Mouse (Mus musculus) erythroblast, adult 5-6 weeks (primary cell): ENCODE results near the gene Dnaja3. TPM values are rescaled to one million over a fixed set of nuclear protein-coding genes. Genes with fewer than 3 reads are reported as not detected.

Source experiments
- ATAC-seq: replicated peaks from 2 replicates; pipeline ENCODE4 v1.8.0; 2016; ENCODE audit warnings: moderate number of reproducible peaks, mild to moderate bottlenecking, moderate TSS enrichment, inconsistent platforms; ENCODE audit not compliant: poor library complexity, low FRiP score, severe bottlenecking
- total RNA-seq, 2 experiments: library from RNA; stranded (forward) in 1 of 2; stranded (reverse) in 1 of 2; fragments of 150-400 nt in 1 of 2; fragments of 200-764, 138-1000 nt in 1 of 2; gene quantifications; 2 replicates each; pipeline versions ENCODE4 v1.2.3 to v1.2.4; 2015 to 2017; ENCODE audit warnings: low replicate concordance in 2 of 2

Gene Dnaja3
- total RNA-seq, 2 experiments from 2014 or later, result 4.8 to 9.5 TPM

DNA sequence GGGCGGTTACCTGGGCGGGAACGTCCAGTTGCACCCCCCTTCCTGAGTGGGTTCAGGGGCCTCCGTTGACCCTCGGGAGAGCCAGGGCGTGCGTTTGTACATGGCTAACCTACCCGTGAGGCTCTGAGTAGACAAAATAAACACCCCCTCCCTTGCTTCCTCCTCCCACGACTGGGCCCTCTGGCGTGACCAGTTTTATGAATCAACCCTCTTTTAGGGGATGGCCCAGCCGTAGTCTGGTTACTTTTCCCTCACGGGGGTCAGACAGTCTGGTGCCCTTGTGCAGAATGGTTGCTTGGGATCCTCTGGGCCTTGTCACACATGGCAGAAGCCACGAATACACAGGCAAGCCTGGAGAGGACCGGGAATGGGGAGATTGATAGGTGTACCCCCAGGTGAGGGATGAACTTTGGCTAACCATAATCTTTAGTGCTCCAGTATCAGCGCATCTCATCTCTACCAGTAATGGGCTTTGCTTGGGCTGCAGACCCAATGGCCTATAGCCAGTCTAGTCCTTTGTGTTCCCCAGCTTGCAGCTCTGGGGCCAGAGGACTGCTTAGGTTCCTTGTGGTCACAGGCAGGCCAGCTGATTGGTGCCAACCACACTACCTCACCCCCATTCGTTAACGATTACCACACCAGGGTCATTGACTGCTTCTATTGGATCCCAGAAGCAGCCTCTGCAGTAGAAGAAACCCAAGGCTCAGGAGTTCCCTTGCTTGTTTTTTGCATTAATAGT is 647 bp downstream of the Dnaja3 start:
- ATAC-seq, result no peak

DNA sequence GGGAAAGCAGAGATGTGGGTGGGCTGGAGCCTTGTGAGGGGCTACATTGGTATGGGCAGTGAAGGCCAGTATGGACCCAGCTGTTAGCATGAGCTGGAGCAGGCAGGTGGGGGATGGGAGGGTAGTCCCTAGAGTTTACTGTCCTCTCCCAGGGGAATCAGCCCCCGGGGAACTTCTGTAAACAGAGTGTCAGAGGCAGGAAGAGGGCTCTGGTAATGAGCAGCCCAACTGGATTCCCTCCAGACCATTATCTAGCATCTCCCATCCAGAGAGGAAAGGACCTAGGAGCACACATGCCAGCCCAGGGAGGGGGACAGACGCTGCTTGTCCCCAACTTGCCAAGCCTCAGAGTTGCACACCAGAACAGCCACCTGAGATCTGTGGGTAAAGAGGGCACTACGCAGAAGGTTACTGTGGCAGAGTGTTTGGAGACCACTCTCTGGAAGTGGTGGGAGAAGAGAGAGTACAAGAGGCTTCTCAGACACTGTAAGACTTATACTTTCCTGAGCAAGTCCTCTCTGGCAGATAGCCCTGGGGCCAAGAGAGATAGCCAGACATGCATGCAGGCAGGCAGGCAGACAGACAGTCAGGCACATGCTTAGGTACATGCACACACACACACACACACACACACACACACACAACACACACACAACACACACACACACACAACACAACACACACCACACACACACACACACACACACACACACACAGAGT is 1.5 kb downstream of the Dnaja3 start:
- no peak for ATAC-seq

DNA sequence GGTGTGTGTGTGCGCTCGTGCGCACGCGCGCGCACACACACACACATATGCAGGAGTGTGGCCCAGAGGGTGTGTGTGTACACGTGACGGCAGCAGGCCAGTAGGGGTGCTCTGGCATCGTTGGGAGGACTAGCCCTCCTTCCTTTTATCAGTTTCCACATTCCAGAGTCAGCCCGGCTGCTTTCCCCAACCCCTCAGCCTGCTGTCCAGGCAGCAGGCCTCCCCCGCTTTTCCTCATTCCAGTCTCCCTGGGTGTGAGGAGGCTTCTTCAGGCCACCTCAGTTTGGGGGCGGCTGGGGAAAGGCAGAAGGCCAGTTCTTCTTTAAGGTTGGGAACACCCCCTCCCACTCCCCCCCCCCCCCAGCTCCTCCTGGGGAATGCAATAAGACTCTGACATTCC is 2.4 kb downstream of the Dnaja3 start:
- no peak for ATAC-seq

DNA sequence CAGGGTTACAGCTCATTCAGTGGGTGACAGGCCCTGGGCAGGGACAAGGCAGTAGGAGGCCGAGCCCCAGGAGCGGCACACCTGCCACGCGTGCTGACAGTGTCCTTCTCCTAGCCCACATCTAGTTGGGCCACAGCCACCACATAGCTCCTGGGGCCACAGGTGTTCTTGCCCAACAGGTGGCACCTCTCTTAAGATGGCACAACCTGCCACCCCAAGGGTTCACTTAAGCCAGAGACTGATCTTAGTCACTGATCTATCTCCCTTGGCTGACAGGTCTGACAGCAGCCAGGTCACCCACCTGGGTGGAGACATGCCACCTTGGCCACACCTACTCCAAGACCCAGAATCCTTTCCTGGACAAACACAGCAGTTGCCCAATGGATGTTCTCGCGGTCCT is 3.1 kb downstream of the Dnaja3 start:
- ATAC-seq, result no peak

DNA sequence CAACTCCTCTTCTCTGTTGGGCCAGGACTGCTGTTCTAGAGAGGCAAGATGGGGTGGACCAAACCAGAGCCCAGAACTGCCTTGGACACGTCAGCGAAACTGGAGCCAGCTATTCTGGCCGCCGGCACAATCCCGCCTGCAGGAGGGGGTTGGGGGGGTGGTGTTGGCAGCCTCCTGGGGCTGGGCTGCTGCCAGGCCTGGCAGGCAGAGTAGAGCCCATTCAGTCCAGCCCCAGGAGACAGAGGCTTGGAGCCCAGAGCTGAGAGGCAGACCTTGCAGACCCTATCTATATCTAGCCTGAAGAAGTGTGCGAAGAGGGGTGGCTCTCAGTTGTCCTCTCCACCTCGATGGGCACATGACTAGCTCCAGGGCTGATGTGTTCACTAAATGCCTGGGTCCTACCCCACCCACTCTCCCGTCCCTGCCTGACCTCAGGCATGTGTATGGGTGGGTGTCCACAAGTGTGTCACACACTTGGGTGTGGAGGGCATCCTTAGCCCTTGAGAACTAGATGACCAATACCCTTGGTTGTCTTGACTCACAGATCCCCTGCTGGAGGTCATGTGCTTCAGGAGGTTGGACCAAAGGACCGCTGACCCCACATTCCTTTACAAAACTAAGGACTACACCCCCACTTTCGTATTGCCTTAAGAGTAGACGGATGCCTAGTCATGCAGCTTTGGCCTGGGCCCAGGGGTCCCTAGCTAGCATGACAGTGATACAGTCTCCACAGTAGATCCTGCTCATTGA is 4.1 kb downstream of the Dnaja3 start:
- no peak for ATAC-seq

DNA sequence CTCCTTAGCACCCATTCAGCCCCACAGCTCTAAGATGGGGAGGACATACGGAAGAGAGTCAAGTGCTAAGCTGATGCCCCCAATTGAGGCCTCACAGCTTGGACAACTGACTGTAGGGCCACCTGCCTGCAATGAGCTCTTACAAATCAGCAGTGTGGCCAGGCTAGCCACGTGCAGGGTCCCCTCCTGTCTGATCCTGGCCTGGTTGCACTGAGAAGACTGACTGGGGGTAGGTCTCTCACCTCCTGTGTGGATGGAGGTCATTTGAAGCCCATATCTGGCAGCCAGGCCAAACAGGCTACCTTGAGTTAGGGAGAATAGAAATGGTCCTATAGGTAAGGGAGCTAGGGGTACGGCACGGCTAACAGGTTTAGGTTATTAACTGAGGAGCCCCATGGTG is 6.1 kb downstream of the Dnaja3 start:
- no peak for ATAC-seq

DNA sequence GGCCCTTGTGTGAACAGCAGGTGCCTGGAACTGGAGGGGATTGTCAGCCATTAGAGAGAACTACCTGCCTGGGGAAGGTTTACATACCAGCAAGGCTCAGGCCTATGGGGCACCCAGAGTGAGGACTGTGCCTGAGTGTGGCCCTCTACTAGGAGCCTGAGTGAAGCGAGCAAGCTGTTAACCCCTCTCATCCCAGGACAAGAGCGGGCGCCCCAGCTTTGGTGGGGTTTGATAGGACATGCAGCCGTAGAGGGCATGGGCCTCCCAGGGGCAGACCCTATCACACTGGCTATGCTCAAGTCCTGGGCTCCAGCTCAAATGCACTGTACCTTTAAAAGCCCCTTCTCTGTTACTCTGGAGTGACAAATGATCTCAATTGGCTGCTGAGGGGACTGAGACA is 7.0 kb downstream of the Dnaja3 start:
- no peak for ATAC-seq

DNA sequence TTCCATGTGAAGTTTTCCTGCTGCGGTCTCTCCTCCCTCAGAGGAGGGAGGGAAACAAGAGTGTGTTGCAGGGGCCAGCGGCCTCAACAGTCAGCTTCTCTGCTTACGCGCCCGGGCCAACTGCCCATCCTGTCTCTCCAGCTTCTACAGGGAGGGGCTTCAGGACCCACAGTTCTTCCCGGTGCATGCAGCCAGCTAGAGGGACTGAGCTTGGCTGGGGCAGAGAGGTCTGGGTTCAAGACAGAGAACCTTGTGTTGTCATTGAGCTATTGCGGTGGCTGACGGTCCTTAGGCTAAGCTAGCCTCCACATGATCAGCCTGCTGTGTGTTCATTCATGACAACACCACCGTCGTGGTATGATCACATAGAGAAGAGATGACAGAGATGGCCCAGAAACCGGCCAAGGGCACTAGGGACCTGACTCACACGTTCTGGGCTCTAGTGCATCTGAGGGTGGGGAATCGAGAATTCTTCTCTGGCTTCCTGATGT is 7.9 kb downstream of the Dnaja3 start:
- ATAC-seq, result no peak

DNA sequence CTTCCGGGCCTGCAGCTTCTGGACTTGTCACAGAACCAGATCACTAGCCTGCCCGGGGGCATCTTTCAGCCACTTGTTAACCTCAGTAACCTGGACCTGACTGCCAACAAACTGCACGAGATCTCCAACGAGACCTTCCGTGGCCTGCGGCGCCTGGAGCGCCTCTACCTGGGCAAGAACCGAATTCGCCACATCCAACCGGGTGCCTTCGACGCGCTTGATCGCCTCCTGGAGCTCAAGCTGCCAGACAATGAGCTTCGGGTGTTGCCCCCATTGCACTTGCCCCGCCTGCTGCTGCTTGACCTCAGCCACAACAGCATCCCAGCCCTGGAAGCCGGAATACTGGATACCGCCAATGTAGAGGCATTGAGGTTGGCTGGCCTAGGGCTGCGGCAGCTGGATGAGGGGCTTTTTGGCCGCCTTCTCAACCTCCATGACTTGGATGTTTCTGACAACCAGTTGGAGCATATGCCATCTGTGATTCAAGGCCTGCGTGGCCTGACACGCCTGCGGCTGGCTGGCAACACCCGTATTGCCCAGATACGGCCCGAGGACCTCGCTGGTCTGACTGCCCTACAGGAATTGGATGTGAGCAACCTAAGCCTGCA is 8.7 kb downstream of the Dnaja3 start:
- no peak for ATAC-seq

DNA sequence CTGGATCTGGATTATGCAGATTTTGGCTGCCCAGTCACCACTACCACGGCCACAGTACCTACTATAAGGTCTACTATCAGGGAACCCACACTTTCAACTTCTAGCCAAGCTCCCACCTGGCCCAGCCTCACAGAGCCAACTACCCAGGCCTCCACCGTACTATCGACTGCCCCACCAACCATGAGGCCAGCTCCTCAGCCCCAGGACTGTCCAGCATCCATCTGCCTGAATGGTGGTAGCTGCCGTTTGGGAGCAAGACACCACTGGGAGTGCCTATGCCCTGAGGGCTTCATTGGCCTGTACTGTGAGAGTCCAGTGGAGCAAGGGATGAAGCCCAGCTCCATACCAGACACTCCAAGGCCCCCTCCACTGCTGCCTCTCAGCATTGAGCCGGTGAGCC is 9.4 kb downstream of the Dnaja3 start:
- no peak for ATAC-seq

DNA sequence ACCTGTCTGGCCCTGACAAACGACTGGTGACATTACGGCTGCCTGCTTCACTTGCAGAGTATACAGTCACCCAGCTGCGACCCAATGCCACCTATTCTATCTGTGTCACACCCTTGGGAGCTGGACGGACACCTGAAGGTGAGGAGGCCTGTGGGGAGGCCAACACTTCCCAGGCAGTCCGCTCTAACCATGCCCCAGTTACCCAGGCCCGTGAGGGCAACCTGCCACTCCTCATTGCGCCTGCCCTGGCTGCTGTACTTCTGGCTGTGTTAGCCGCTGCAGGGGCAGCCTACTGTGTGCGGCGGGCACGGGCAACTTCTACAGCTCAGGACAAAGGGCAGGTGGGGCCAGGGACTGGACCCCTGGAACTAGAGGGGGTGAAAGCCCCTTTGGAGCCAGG is 9.9 kb downstream of the Dnaja3 start:
- ATAC-seq, result no peak

DNA sequence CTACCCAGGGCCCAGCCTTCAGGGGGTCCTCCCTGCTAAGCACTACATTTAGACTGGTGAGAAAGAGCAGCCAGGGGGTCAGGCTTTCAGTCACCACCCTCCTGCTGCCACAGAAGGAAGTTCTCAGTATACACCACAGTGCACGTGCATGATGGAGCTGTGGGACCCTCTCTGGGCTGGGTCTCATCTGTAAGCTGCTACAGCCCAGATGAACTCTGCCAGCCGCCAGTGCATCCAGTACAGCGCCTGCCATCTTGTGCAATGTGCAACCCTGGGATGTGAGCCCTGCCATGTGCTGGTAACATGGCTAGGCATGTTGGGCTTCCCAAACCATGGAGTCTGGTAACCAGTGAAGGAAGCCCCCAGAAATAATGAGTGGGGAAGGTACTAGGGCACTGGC is 10.4 kb downstream of the Dnaja3 start:
- ATAC-seq, result no peak

DNA sequence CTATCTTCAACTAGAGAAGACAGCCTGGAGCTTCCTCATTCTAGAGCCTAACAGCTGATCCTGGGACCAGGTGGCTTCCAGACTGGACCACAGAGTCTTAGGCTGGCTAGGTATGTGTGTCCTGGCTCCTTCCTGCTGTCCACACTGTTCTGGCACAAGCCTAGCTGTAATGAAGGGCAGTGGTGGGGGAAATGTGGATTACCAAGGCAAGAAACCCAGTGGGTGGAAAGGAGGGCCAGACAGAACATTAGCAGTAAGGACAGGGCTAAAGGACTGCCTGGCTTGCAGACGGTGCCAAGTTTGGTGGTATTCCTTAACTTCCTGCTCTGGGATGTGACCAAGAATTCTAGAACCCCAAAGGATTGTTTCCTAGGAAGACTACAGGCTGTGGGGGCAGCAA is 11.3 kb downstream of the Dnaja3 start:
- no peak for ATAC-seq

DNA sequence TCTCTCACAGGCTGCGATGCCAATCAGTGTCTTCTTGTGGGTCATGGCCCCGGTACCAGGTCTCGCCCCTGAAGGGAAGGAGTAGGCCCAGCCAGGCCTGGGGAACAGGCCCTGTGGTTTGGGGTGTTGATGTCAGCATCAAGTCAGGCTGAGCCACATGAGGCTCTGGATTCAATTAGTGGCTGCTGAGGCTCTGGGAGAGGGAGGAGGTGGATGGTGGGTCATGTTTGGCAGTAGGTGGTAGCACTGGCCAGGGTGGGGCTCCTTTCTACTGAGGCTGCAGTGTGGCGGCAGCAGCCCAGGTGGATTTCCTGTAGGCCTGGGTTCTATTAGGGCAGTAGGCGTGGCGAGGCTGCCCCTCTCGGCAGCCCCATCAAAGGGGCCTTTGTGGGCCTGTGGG is 11.8 kb downstream of the Dnaja3 start:
- no peak for ATAC-seq

DNA sequence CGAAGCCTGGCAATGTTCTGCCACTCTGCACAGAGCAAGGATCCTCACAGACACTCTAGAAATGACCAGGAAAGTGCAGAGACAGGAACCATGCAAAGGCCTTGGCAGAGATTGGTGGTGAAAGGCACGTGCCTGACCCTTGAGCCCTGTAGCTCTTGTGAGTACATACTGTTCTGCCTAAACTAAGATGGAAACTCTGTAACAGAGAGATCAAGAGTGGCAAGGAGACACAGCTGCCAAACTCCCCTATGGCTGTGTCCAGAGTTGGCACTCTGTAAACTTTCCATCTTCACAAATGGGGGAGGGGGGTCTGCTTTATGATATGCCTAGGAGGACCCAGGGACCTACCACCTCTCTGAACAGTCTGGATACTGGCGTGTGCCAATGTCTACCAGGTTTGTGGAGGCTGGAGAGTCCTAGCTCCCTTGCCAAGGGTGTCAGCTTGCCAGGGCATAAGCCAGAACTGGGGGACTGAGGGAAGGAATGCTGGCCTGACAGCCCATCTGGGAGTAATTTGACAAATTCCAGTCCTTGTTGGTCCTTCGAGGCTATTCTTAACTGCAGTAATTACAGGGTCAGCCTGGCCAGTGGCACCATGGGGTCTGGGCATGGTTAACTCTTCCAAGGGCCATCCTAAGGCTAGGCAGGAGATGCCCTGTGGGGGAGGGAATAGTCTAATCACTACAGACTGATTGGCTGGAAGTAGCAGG is 13.1 kb downstream of the Dnaja3 start:
- ATAC-seq, result no peak

DNA sequence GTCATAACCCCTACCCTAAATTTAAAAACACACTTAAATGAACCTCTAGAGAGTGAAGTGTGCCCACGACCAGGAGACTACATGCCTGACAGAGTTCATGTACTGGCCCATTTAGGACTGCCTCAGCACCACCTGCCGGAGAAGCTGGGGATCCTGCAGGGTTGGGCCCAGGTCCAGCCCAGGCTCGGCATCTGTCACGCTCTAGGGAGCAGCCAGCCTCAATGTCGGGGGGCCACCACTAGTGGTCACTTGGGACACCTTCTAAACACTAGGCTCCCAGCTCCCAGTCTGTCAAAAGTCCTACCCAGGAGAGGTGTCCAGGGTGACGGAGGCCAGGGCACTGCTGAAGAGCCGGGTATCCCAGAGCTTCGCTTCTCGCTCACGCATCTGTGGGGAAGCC is 14.9 kb downstream of the Dnaja3 start:
- no peak for ATAC-seq

DNA sequence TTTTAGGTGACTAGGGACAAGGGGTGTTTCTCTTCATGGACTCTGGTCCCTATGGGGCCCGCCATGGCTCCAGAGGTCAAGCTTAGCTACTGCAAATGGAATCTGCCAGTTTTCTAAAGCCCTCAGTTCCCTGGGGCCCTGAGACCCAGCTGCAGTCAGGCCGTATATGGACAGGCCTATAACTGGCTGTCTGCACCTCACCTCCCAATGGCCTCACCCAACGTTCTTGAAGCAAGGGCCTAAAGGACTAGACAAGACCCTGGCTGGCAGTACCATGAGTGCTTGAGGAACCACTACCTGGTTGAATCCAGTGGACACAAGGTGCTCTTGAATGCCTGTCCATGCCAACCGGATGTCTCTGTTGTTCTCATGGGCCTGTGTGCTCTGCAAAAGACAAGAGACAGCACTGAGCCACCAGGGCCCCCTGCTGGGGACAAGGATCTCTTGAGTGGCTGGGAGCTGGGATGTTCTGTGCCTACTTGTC is 15.5 kb downstream of the Dnaja3 start:
- ATAC-seq, result no peak

DNA sequence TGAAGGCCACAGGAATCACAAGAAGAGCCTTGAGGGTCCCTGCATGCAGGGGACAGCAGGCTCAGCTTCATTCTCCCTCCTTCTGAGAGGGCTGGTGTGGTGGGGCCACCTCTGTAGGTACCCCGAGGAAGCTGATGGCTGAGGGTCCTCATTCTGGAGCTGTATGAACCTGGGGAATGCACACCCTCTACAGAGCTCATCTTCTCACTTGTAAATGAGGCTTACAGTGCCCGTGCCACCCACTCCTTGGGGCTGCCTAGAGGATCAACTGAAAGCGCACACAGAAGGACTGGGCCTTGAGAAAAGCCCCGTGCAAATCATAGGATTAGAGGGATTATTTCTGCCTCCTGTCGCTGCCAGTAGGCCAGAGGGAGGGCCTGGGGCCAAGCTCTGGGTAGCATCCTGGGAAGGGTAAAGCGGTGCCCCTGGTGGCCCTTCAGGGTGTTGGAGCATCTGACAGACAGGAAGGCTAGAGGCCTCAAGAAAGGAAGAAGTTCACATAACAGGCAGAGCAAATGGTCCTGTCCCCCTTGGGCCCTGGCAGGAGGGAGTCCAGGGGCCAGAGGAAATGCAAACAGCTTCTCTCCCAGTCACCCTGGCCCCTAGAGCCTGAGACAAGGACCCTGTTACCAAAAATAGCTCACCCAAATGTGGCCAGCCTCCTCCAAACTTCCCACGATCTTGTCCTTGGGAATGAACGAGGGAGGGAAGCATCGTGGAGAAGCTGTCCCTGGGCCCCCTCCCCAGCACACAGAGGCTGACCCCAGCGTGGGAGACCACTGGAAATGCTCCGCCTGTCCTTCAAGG is 16.2 kb downstream of the Dnaja3 start:
- no peak for ATAC-seq

DNA sequence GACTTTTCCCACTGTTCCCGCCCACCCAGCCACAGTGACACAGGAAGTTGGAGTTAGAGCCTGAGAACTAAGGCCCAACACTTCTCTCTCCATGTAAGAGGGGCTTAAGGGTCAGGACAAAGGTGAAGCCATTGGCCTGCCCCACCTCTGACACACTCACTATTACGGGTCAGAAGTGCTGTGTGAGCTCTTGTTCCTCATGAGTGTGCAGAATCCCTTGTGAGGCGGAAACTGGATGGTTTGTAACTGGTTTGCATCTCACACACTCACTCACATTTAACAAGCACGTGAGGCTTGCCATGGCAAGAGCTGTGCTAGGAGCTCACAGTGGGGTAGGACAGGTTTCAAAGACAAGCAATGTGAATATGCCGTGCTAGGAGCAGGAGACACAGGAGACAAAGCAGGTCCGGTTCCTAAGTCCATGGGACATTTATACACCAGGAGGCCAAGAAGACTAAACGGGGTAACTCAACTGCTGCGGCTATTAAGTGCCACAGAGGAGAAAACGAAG is 16.8 kb downstream of the Dnaja3 start:
- no peak for ATAC-seq
